Mouse (Mus musculus): ENCODE results near the gene Smcr8. TPM values are rescaled to one million over a fixed set of nuclear protein-coding genes. Genes with fewer than 3 reads are reported as not detected.

The Smcr8 gene
- polyA plus RNA-seq, 2 experiments, result 3.0 to 4.2 TPM

DNA sequence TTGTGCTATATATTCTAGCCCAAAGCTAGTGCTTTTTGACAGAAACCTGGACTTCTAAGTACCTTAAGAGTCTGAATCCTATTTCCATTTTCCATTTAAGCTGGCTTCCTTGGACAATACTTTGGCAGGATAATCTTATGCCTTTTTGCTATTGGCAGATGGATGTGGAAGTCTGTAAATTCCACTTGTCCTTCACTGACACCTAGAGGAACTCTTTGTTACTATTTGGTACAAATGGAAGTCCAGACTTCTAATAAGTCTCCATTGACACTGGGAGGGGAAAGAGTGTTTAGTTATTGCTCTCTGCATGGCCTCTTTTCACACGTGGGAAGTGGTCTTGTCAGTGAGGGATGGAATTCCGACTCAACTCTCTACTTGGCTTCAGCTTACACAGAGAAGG lies 51.6 kb downstream of the Smcr8 start:
- no peak overlapping the region for H3K4me3 ChIP-seq (ENCODE audit: insufficient read depth in 1 of 2, low read depth in 2 of 2, low read length in 2 of 2)
- H3K4me2 ChIP-seq (ENCODE audit: low read depth), result no peak overlapping the region
- H3K9me3 ChIP-seq (ENCODE audit: control insufficient read depth, low read length), result no peaks in the 10 kb centered on the region
- no peak for DNase-seq (ENCODE audit: low read depth in 3 of 3, low spot score in 3 of 3)
- H3K4me1 ChIP-seq (replicated peaks; ENCODE audit: control insufficient read depth in 2 of 2, insufficient read depth in 2 of 2, low read length in 1 of 2), result peaks cover 5% of the 10 kb centered on the region in 2 experiments; a peak in 3 of 4 replicates
- TF ChIP-seq EP300 (IDR thresholded peaks at IDR 0.05; ENCODE audit: low read depth) (no peak), CTCF (IDR thresholded peaks at IDR 0.05; ENCODE audit: low read depth) (peak; percentile 16; the same call in 1 of the 2 replicates)
- no peaks in the 10 kb centered on the region for H3K27me3 ChIP-seq (ENCODE audit: control insufficient read depth, insufficient read depth, low read length)
- ATAC-seq (ENCODE audit: insufficient read depth), result no peak
- 16% methylated on average over 2 of the region's 2 CpGs for WGBS (ENCODE audit: insufficient replicate concordance)
- no peak overlapping the region for H3K9ac ChIP-seq (replicated peaks)
- no peak overlapping the region for H3K27ac ChIP-seq
- no peaks in the 10 kb centered on the region for H3K36me3 ChIP-seq (replicated peaks; ENCODE audit: control insufficient read depth, insufficient read depth, low read depth)

DNA sequence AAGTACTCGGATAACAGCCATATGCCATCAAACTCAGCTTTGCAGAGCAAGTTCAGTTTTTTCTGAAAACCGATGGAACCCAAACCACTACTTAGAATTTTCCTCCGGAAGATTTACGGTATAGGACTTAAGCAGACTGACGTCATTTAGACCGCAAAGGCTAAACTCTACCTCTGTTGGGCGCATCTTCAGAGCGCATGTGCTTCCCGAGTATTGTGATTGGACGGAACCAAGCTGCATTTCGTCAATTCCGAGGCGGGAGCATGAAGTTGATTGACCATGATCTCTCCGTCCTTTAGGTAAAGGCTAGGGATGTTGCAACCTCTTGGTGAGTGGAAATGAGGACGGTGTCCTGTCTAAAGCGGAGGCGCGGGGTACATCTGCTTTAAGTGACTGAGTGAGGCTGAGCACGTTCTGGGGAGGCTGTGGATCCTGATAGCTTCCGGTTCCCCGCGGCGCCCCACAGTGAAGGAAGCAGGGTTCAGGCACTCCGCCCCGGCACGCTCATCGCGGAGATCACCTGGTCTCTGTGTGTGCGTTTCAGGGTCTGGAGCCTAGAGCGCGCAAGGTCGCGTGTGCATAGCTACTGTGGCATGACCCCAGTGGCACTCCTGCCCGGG lies 53.2 kb downstream of the Smcr8 start, which contains the start of gene Dhrs7b:
Gene Dhrs7b (plus strand): TSS at position 199 of the 620 bp plus-strand sequence.
- no peak for TF ChIP-seq EP300 (IDR thresholded peaks at IDR 0.05; ENCODE audit: low read depth)
- Histone ChIP-seq H3K9ac (replicated peaks) (peak within 1 kb of the TSS; percentile 86), H3K4me3 (ENCODE audit: insufficient read depth in 1 of 2, low read depth in 2 of 2, low read length in 2 of 2) (peak within 1 kb of the TSS; percentile 65 to 85), H3K9me3 (ENCODE audit: control insufficient read depth, low read length) (no peaks in the 10 kb centered on the region), H3K27ac (peak within 1 kb of the TSS; percentile 78), H3K27me3 (ENCODE audit: control insufficient read depth, insufficient read depth, low read length) (no peaks in the 10 kb centered on the region), H3K36me3 (replicated peaks; ENCODE audit: control insufficient read depth, insufficient read depth, low read depth) (no peaks in the 10 kb centered on the region), H3K4me1 (replicated peaks; ENCODE audit: control insufficient read depth in 2 of 2, insufficient read depth in 2 of 2, low read length in 1 of 2) (peaks cover 5 to 7% of the 10 kb centered on the region in 2 experiments; a peak in 3 of 4 replicates), H3K4me2 (ENCODE audit: low read depth) (peak within 1 kb of the TSS; percentile 85)
- DNase-seq (ENCODE audit: low read depth in 3 of 3, low spot score in 3 of 3) (peak; percentile 92), ATAC-seq (ENCODE audit: insufficient read depth) (peak; percentile 96)
- under 1% methylated on average over 34 of the region's 34 CpGs for WGBS (ENCODE audit: insufficient replicate concordance)

DNA sequence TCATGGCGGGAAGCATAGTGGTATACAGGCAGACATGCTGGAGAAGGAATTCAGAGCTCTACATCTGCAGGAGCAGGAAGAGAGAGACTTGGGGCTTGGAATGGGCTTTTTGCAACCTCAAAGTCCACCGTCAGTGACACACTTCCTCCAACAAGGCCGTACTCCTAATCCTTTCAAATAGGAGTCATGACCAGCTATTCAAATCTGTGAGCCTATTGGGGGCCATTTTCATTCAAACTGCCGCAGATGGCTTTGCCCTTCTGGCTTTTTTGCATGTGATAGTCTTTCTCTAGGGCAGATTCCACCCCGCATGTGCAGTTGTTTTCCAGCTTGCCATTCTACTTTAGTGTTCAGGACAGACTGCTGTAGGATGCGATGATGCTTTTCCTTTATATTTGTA lies 59.6 kb downstream of the Smcr8 start:
- H3K9ac ChIP-seq (replicated peaks), result no peak overlapping the region
- 80% methylated on average over 6 of the region's 6 CpGs for WGBS (ENCODE audit: insufficient replicate concordance)
- no peak for TF ChIP-seq EP300 (IDR thresholded peaks at IDR 0.05; ENCODE audit: low read depth)
- no peak for TF ChIP-seq CTCF (IDR thresholded peaks at IDR 0.05; ENCODE audit: low read depth)
- no peak for DNase-seq (ENCODE audit: low read depth in 3 of 3, low spot score in 3 of 3)
- H3K4me3 ChIP-seq (ENCODE audit: insufficient read depth in 1 of 2, low read depth in 2 of 2, low read length in 2 of 2), result no peak overlapping the region
- no peaks in the 10 kb centered on the region for H3K36me3 ChIP-seq (replicated peaks; ENCODE audit: control insufficient read depth, insufficient read depth, low read depth)
- no peak for ATAC-seq (ENCODE audit: insufficient read depth)
- H3K27me3 ChIP-seq (ENCODE audit: control insufficient read depth, insufficient read depth, low read length), result no peaks in the 10 kb centered on the region
- H3K4me1 ChIP-seq (replicated peaks; ENCODE audit: control insufficient read depth in 2 of 2, insufficient read depth in 2 of 2, low read length in 1 of 2), result peaks cover 0 to 9% of the 10 kb centered on the region in 2 experiments; a peak in 1 of 4 replicates
- no peaks in the 10 kb centered on the region for H3K9me3 ChIP-seq (ENCODE audit: control insufficient read depth, low read length)
- H3K27ac ChIP-seq, result no peak overlapping the region
- H3K4me2 ChIP-seq (ENCODE audit: low read depth), result no peak overlapping the region

Small RNA genes lying within 50 kb of the gene (microRNA-seq; reads per million reads assigned to microRNA genes)
- 10.6 reads per million, percentile 21 among the genes with 10 or more reads in this experiment for gene Mir5100

Other genes starting within 250 kb of the Smcr8 start
- 7.5 and 7.7 TPM in 2 replicates for gene Alkbh5, start 241.1 kb upstream of the Smcr8 start, polyA plus RNA-seq (2012; rRNA removed)
- 14.2 and 15.1 TPM in 2 replicates for gene Alkbh5, start 241.1 kb upstream of the Smcr8 start, polyA plus RNA-seq (2014; fragmentation: Nextera tagmentation; extraction: Ambion mirVana)
- gene Llgl1, start 77.8 kb upstream of the Smcr8 start, polyA plus RNA-seq (2012; rRNA removed), result 12.4 and 13.2 TPM in 2 replicates
- 8.5 and 11.0 TPM in 2 replicates for gene Llgl1, start 77.8 kb upstream of the Smcr8 start, polyA plus RNA-seq (2014; fragmentation: Nextera tagmentation; extraction: Ambion mirVana)
- gene Flii, start 50.3 kb upstream of the Smcr8 start, polyA plus RNA-seq (2012; rRNA removed), result 19.4 and 35.3 TPM in 2 replicates
- gene Flii, start 50.3 kb upstream of the Smcr8 start, polyA plus RNA-seq (2014; fragmentation: Nextera tagmentation; extraction: Ambion mirVana), result 22.5 and 25.7 TPM in 2 replicates
- gene Mief2, start 49.1 kb upstream of the Smcr8 start, polyA plus RNA-seq (2012; rRNA removed), result 1.8 and 2.0 TPM in 2 replicates
- 1.8 and 2.5 TPM in 2 replicates for gene Mief2, start 49.1 kb upstream of the Smcr8 start, polyA plus RNA-seq (2014; fragmentation: Nextera tagmentation; extraction: Ambion mirVana)
- 3.7 and 4.4 TPM in 2 replicates for gene Top3a, start 159 bp upstream of the Smcr8 start, polyA plus RNA-seq (2012; rRNA removed)
- gene Top3a, start 159 bp upstream of the Smcr8 start, polyA plus RNA-seq (2014; fragmentation: Nextera tagmentation; extraction: Ambion mirVana), result 5.0 and 5.6 TPM in 2 replicates
- 22.7 and 26.9 TPM in 2 replicates for gene Shmt1, start 34.2 kb downstream of the Smcr8 start, polyA plus RNA-seq (2012; rRNA removed)
- gene Shmt1, start 34.2 kb downstream of the Smcr8 start, polyA plus RNA-seq (2014; fragmentation: Nextera tagmentation; extraction: Ambion mirVana), result 34.2 and 41.8 TPM in 2 replicates
- 7.4 and 9.2 TPM in 2 replicates for gene Dhrs7b, start 53.1 kb downstream of the Smcr8 start, polyA plus RNA-seq (2012; rRNA removed)
- 22.3 and 24.2 TPM in 2 replicates for gene Dhrs7b, start 53.1 kb downstream of the Smcr8 start, polyA plus RNA-seq (2014; fragmentation: Nextera tagmentation; extraction: Ambion mirVana)
- gene Tmem11, start 101.7 kb downstream of the Smcr8 start, polyA plus RNA-seq (2012; rRNA removed), result 30.9 and 35.7 TPM in 2 replicates
- 25.1 and 27.5 TPM in 2 replicates for gene Tmem11, start 101.7 kb downstream of the Smcr8 start, polyA plus RNA-seq (2014; fragmentation: Nextera tagmentation; extraction: Ambion mirVana)
- 10.7 and 14.0 TPM in 2 replicates for gene Natd1, start 137.2 kb downstream of the Smcr8 start, polyA plus RNA-seq (2012; rRNA removed)
- 11.1 and 15.0 TPM in 2 replicates for gene Natd1, start 137.2 kb downstream of the Smcr8 start, polyA plus RNA-seq (2014; fragmentation: Nextera tagmentation; extraction: Ambion mirVana)
- 37.0 and 44.7 TPM in 2 replicates for gene Map2k3, start 154.5 kb downstream of the Smcr8 start, polyA plus RNA-seq (2012; rRNA removed)
- 100 and 124 TPM in 2 replicates for gene Map2k3, start 154.5 kb downstream of the Smcr8 start, polyA plus RNA-seq (2014; fragmentation: Nextera tagmentation; extraction: Ambion mirVana)
- gene Kcnj12, start 245.0 kb downstream of the Smcr8 start, polyA plus RNA-seq (2012; rRNA removed), result 0.06 and 0.10 TPM in 2 replicates
- gene Kcnj12, start 245.0 kb downstream of the Smcr8 start, polyA plus RNA-seq (2014; fragmentation: Nextera tagmentation; extraction: Ambion mirVana), result not detected in 2 replicates